Mouse (Mus musculus) stomach, embryonic 16.5 days (tissue): ENCODE data around the gene Sun2. TPM values are rescaled to one million over a fixed set of nuclear protein-coding genes. Genes with fewer than 3 reads are reported as not detected.

Source experiments
- ATAC-seq: fragments of 200-750 bp; cut with Nextera tagmentation; 2 replicates; pipeline ENCODE4 v1.8.0; 2017; ENCODE audit warnings: moderate number of reproducible peaks, moderate TSS enrichment; ENCODE audit not compliant: insufficient read depth, low FRiP score
- H3K27ac ChIP-seq: fragments of 300-500 bp; sonication (generic); 2 replicates; pipeline ENCODE4 v1.5.1; 2014; ENCODE audit warnings: low read length
- H3K27me3 ChIP-seq: fragments of 300-500 bp; sonication (generic); 2 replicates; pipeline ENCODE4 v1.6.1; 2014; ENCODE audit warnings: low read length, control low read depth, mixed read lengths; ENCODE audit not compliant: control insufficient read depth, insufficient read depth
- H3K36me3 ChIP-seq: fragments of 300-500 bp; sonication (generic); 2 replicates; pipeline ENCODE4 v1.6.1; 2014; ENCODE audit warnings: low read length; ENCODE audit not compliant: control insufficient read depth, insufficient read depth
- H3K4me1 ChIP-seq: fragments of 300-500 bp; sonication (generic); 2 replicates; pipeline ENCODE4 v1.6.1; 2014; ENCODE audit warnings: low read length, control low read depth, mixed read lengths; ENCODE audit not compliant: control insufficient read depth, insufficient read depth
- H3K4me2 ChIP-seq: fragments of 300-500 bp; sonication (generic); 2 replicates; pipeline ENCODE4 v1.6.1; 2014; ENCODE audit warnings: low read depth, low read length, mixed read lengths
- H3K4me3 ChIP-seq: fragments of 300-500 bp; sonication (generic); replicated peaks from 2 replicates; pipeline ENCODE4 v1.5.1; 2014; ENCODE audit warnings: mild to moderate bottlenecking, low read length
- H3K9ac ChIP-seq: fragments of 300-500 bp; sonication (generic); 2 replicates; pipeline ENCODE4 v1.6.1; 2014; ENCODE audit warnings: low read length
- H3K9me3 ChIP-seq: fragments of 300-500 bp; sonication (generic); replicated peaks from 2 replicates; pipeline ENCODE4 v1.6.1; 2016; ENCODE audit warnings: low read length, control low read depth; ENCODE audit not compliant: control insufficient read depth
- WGBS: fragments of 180-500 bp; shearing (Covaris S2); extraction: QIAGEN DNeasy Blood & Tissue Kit; methylation state at CpG from one replicate; pipeline ENCODE4 v1.1.7; 2014; 5-methylcytosine and 5-hydroxymethylcytosine counted together
- polyA plus RNA-seq: library from polyadenylated mRNA; unstranded; fragments of >200 nt; fragmentation: Nextera tagmentation; extraction: Ambion mirVana; gene quantifications from 2 replicates; pipeline ENCODE4 v1.2.1, GENCODE M21; 2015

Sun2 gene
- polyA plus RNA-seq, 1 experiment from 2014 or later: 4.4 TPM

DNA sequence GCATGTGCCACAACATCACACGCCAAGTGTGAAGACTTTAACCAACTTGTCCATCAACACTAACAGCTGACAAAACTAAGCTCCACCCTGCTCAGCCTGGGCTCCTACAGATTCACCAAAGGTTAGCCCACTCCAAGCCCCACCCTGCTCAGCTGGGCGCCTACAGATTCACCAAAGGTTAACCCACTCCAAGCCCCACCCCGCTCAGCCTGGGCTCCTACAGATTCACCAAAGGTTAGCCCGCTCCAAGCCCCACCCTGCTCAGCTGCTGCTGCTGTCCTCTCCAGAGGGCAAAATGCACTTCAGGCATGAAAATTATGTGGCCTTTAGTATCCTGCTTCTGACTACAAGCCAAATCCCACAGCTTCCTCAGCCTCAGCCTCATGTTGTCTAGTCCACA is 60.4 kb downstream of the Sun2 start:
- no peak overlapping the region for H3K9ac ChIP-seq
- H3K36me3 ChIP-seq: no peaks in the 10 kb centered on the region
- peaks cover 41% of the 10 kb centered on the region for H3K4me1 ChIP-seq
- no peak overlapping the region for H3K4me2 ChIP-seq
- H3K27ac ChIP-seq: no peak overlapping the region
- 86% methylated on average over 4 of the region's 4 CpGs for WGBS
- no peak overlapping the region for H3K4me3 ChIP-seq
- H3K27me3 ChIP-seq: no peaks in the 10 kb centered on the region
- H3K9me3 ChIP-seq: no peaks in the 10 kb centered on the region
- ATAC-seq: no peak

DNA sequence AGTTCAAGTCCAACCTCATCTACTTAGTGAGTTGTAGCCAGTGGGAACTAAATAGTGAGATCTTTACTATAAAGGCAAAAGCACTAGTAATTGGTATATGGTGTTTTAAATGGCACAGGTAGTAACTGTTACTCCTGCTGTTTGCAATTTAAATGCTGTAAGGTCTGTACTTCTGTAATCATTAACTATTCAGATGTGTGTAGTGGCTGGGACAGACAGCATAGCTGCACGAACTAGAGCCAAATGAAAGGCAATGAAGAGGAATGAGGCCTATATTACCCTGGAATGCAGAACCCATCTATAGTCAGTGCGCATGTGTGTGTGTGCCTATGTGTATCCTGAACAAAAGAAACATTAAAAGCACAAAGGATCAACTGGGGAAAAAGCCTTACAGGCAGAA is 64.4 kb downstream of the Sun2 start:
- 73% methylated on average over 2 of the region's 2 CpGs for WGBS
- ATAC-seq: no peak
- Histone ChIP-seq H3K4me1 (peaks cover 5% of the 10 kb centered on the region), H3K27me3 (no peaks in the 10 kb centered on the region), H3K9ac (no peak overlapping the region), H3K27ac (no peak overlapping the region), H3K36me3 (peaks cover 7% of the 10 kb centered on the region; the same call in 1 of the 2 replicates), H3K4me3 (no peak overlapping the region), H3K9me3 (no peaks in the 10 kb centered on the region), H3K4me2 (no peak overlapping the region)

Other genes with a start within 250 kb of the Sun2 start
- not detected in 2 replicates for gene Kcnj4, start 237.3 kb downstream of the Sun2 start, polyA plus RNA-seq
- gene Kdelr3, start 226.1 kb downstream of the Sun2 start, polyA plus RNA-seq: 109 and 111 TPM in 2 replicates
- 39.6 and 42.0 TPM in 2 replicates for gene Ddx17, start 195.8 kb downstream of the Sun2 start, polyA plus RNA-seq
- gene Dmc1, start 137.4 kb downstream of the Sun2 start, polyA plus RNA-seq: 2.4 and 2.8 TPM in 2 replicates
- 0.92 and 1.1 TPM in 2 replicates for gene Fam227a, start 83.6 kb downstream of the Sun2 start, polyA plus RNA-seq
- gene Cby1, start 83.3 kb downstream of the Sun2 start, polyA plus RNA-seq: 48.0 and 48.1 TPM in 2 replicates
- 231 and 236 TPM in 2 replicates for gene Tomm22, start 71.7 kb downstream of the Sun2 start, polyA plus RNA-seq
- gene Josd1, start 54.6 kb downstream of the Sun2 start, polyA plus RNA-seq: 16.1 and 16.6 TPM in 2 replicates
- gene Gtpbp1, start 51.7 kb downstream of the Sun2 start, polyA plus RNA-seq: 24.0 and 24.6 TPM in 2 replicates
- gene Dnal4, start 35.3 kb upstream of the Sun2 start, polyA plus RNA-seq: 48.4 and 51.2 TPM in 2 replicates
- 2.5 and 2.8 TPM in 2 replicates for gene Nptxr, start 62.2 kb upstream of the Sun2 start, polyA plus RNA-seq
- gene Npcd, start 91.7 kb upstream of the Sun2 start, polyA plus RNA-seq: 0.19 TPM in 1 of 2 replicates, not detected in the other
- gene Cbx6, start 92.2 kb upstream of the Sun2 start, polyA plus RNA-seq: 75.6 and 77.2 TPM in 2 replicates
- gene Apobec3, start 149.1 kb upstream of the Sun2 start, polyA plus RNA-seq: 31.5 and 31.9 TPM in 2 replicates
- 5.7 and 6.9 TPM in 2 replicates for gene Cbx7, start 228.6 kb upstream of the Sun2 start, polyA plus RNA-seq